Mouse (Mus musculus) layer of hippocampus, adult 18-20 months (tissue): ENCODE results near the gene Pnpla7. TPM values are rescaled to one million over a fixed set of nuclear protein-coding genes. Genes with fewer than 3 reads are reported as not detected.
"Not testable (repeated sequence)": the region's sequence is repeated elsewhere in the genome, so short reads cannot be mapped to it uniquely, and the experiment has no call there.

Source experiments
- DNase-seq, 2 experiments: peaks; one replicate each; pipeline ENCODE4 v3.0.0; 2022; ENCODE audit warnings: low spot score in 2 of 2
- long read RNA-seq: library from polyadenylated mRNA; stranded (forward); transcript quantifications from one replicate; pipeline ENCODE4 v2.0.0, GENCODE M21; 2021
- total RNA-seq, 2 experiments: library from RNA; stranded (reverse); gene quantifications; 2 replicates each; pipeline ENCODE4 v1.2.3; 2021

Pnpla7 gene
- total RNA-seq, result 10 to 100 TPM; 29.7 to 32.4 TPM
- long read RNA-seq, full-length matches to known transcripts, result 6 of 39 reads
- long read RNA-seq, partial matches to known transcripts, result 5 of 39 reads
- long read RNA-seq, other reads (novel, unspliced or antisense), result 28 of 39 reads

GRCm38 (mm10) chr2:24975704-24976297, at the start of gene Pnpla7:
Gene Pnpla7, plus strand, starts transcription at chr2:24976033.
- DNase-seq, result peak; percentile 38 to 76

GRCm38 (mm10) chr2:24926345-24926964, 49.4 kb upstream of the Pnpla7 start:
- DNase-seq, result no peak

- no peak for DNase-seq
Measured at GRCm38 (mm10) chr2:24926965-24927358, 48.9 kb upstream of the Pnpla7 start.

- DNase-seq, result no peak
Measured at GRCm38 (mm10) chr2:24927810-24928479, 47.9 kb upstream of the Pnpla7 start.

GRCm38 (mm10) chr2:24929119-24929518, 46.7 kb upstream of the Pnpla7 start:
- no peak for DNase-seq

GRCm38 (mm10) chr2:24929593-24929992, 46.2 kb upstream of the Pnpla7 start:
- no peak for DNase-seq

- DNase-seq, result no peak
Measured at GRCm38 (mm10) chr2:24934441-24934963, 41.3 kb upstream of the Pnpla7 start.

GRCm38 (mm10) chr2:24935057-24935796, 40.6 kb upstream of the Pnpla7 start, which contains the start of gene Arrdc1:
Gene Arrdc1, minus strand, starts transcription at chr2:24935252.
- peak; percentile 81 to 83 for DNase-seq

- no peak for DNase-seq
Measured at GRCm38 (mm10) chr2:24942092-24942491, 33.7 kb upstream of the Pnpla7 start.

GRCm38 (mm10) chr2:24944304-24944703, 31.5 kb upstream of the Pnpla7 start:
- DNase-seq, result not testable (repeated sequence)

- DNase-seq, result peak; percentile 97 to 98
Measured at GRCm38 (mm10) chr2:24949421-24950188, 26.2 kb upstream of the Pnpla7 start, which contains the start of gene Zmynd19. Gene Zmynd19, plus strand, starts transcription at chr2:24949792.

- no peak for DNase-seq
Measured at GRCm38 (mm10) chr2:24950189-24950535, 25.7 kb upstream of the Pnpla7 start.

- DNase-seq, result no peak
Measured at GRCm38 (mm10) chr2:24952537-24953055, 23.2 kb upstream of the Pnpla7 start.

- no peak for DNase-seq
Measured at GRCm38 (mm10) chr2:24960910-24961309, 14.9 kb upstream of the Pnpla7 start.

GRCm38 (mm10) chr2:24962304-24963000, 13.4 kb upstream of the Pnpla7 start, which contains the start of gene Dph7:
Gene Dph7, plus strand, starts transcription at chr2:24962400.
- peak; percentile 86 to 91 for DNase-seq

GRCm38 (mm10) chr2:24970386-24970785, 5.4 kb upstream of the Pnpla7 start:
- no peak for DNase-seq

- DNase-seq, result not testable (repeated sequence)
Measured at GRCm38 (mm10) chr2:24974452-24974851, 1.4 kb upstream of the Pnpla7 start.

GRCm38 (mm10) chr2:24974906-24975703, 728 bp upstream of the Pnpla7 start, which contains the start of gene Mrpl41:
Gene Mrpl41, minus strand, starts transcription at chr2:24975098.
- peak; percentile 98 for DNase-seq
